8 mouse cellular contexts compared by ENCODE assay signal in genomic region chr4:48770954-48771665, GRCm38 (mm10).
DNase-seq lines count a peak whose midpoint lies in the region; ATAC-seq and TF ChIP-seq lines count a peak whose summit lies in the region.

No protein-coding gene starts in this region.

- H3K9ac ChIP-seq in midbrain, postnatal 0 days (replicated peaks; ENCODE audit: low read length, poor library complexity, severe bottlenecking) = no peak overlapping the region

- no peak overlapping the region for H3K4me2 ChIP-seq in midbrain, postnatal 0 days (ENCODE audit: low read depth, low read length, poor library complexity, severe bottlenecking)

- no peak overlapping the region for H3K27ac ChIP-seq in heart, embryonic 10.5 days
- H3K27ac ChIP-seq in midbrain, postnatal 0 days (ENCODE audit: low read depth, low read length) = peak overlapping the region; percentile 55; the same call in 1 of the 2 replicates

- no peaks in the 10 kb centered on the region for H3K36me3 ChIP-seq in heart, embryonic 10.5 days
- H3K36me3 ChIP-seq in midbrain, postnatal 0 days (ENCODE audit: insufficient read depth, low read length) = no peaks in the 10 kb centered on the region

- peak; percentile 13 for DNase-seq in heart, adult 8-10 months (ENCODE audit: low spot score)
- no peak for DNase-seq in heart, embryonic 10.5 days (ENCODE audit: low spot score)
- peak; percentile 17 to 45 for DNase-seq in cerebellum, adult 18-20 months
- peak; percentile 68 for DNase-seq in forelimb bud, embryonic 11.5 days (ENCODE audit: low read depth, low spot score)
- DNase-seq in kidney, adult 11 months = peak; percentile 33
- peak; percentile 77 to 82 for DNase-seq in left cerebral cortex, postnatal 14 days (ENCODE audit: low spot score in 2 of 2)
- DNase-seq in midbrain, postnatal 0 days (ENCODE audit: low spot score) = peak; percentile 69
- peak; percentile 8 to 12 for DNase-seq in urinary bladder, postnatal 36 days (ENCODE audit: low spot score in 2 of 2)

- intact Hi-C loops in left cerebral cortex, postnatal 14 days (cut with DNase I) = loop anchor here (5.0 to 10.0 kb wide), 2 partner anchors 79 to 384 kb away; no protein-coding TSS in a partner anchor

- H3K27me3 ChIP-seq in heart, embryonic 10.5 days (ENCODE audit: insufficient read depth, poor library complexity, severe bottlenecking) = peaks cover 13% of the 10 kb centered on the region; the same call in 1 of the 2 replicates
- H3K27me3 ChIP-seq in midbrain, postnatal 0 days (ENCODE audit: insufficient read depth, low read length) = no peaks in the 10 kb centered on the region

- H3K4me1 ChIP-seq in heart, embryonic 10.5 days = peaks cover 3% of the 10 kb centered on the region; the same call in 1 of the 2 replicates
- peaks cover 3% of the 10 kb centered on the region; the same call in 1 of the 2 replicates for H3K4me1 ChIP-seq in midbrain, postnatal 0 days (ENCODE audit: insufficient read depth, low read length)

- no peaks in the 10 kb centered on the region for H3K9me3 ChIP-seq in heart, embryonic 10.5 days
- no peaks in the 10 kb centered on the region for H3K9me3 ChIP-seq in midbrain, postnatal 0 days (ENCODE audit: low read length)

- ATAC-seq in midbrain, postnatal 0 days (ENCODE audit: low FRiP score) = peak; percentile 86

- WGBS in heart, embryonic 10.5 days = 36% methylated on average over 14 of the region's 14 CpGs
- WGBS in midbrain, postnatal 0 days = 27% methylated on average over 14 of the region's 14 CpGs

- no peak overlapping the region for H3K4me3 ChIP-seq in heart, embryonic 10.5 days
- H3K4me3 ChIP-seq in midbrain, postnatal 0 days (ENCODE audit: low read depth, low read length) = no peak overlapping the region

- TF ChIP-seq CTCF in midbrain, postnatal 0 days (IDR thresholded peaks at IDR 0.05) = peak; percentile 82
